Mouse (Mus musculus): ENCODE measurements around the gene Mmp23. TPM values are rescaled to one million over a fixed set of nuclear protein-coding genes. Genes with fewer than 3 reads are reported as not detected.
"Not testable (repeated sequence)": the region's sequence is repeated elsewhere in the genome, so short reads cannot be mapped to it uniquely, and the experiment has no call there.

Mmp23 gene
- total RNA-seq, 2 experiments from 2014 or later = 32.3 to 33.1 TPM

GRCm38 (mm10) chr4:155654456-155655298 lies 1.5 kb upstream of the Mmp23 start:
- DNase-seq = peak; percentile 71

- DNase-seq = no peak
Observed at GRCm38 (mm10) chr4:155654183-155654455, 935 bp upstream of the Mmp23 start.

DNA sequence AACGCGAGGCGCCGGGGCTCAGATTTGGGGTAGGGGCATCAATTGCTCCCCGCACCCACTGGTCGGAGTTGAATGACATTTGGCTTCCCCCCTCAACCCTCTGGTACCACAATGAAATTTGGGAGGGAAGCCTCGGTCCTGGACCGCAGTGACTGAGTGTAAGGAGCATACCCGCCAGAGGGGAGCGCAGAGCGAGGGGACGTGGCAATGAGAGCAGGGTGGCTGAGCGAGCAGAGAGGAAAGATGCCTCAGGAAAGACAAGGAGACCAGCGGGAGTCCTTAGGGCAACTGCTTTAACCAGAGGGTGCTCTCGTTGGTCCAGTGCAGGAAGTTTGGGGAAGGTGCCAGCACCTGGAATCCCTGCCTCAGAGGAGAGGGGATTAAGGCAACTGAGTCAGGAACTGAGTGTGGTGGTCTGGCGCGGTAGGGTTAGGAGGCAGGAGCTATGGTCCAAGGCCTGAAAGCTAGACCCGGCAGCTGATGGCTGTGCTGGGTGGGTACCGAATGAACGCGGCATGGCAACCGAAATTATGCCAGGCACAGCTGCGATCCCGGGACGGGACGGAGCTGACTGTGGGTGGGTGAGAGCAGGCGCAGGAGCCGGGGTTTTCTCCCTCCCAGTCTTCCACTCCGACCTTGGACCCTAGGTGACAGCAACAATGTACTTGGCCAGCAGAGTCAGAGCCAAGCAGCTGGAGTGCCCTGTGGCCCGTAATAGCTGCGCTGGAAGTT lies 433 bp upstream of the Mmp23 start:
- peak; percentile 62 for DNase-seq

- DNase-seq = no peak
Observed at GRCm38 (mm10) chr4:155652283-155653085, 700 bp downstream of the Mmp23 start.

DNA sequence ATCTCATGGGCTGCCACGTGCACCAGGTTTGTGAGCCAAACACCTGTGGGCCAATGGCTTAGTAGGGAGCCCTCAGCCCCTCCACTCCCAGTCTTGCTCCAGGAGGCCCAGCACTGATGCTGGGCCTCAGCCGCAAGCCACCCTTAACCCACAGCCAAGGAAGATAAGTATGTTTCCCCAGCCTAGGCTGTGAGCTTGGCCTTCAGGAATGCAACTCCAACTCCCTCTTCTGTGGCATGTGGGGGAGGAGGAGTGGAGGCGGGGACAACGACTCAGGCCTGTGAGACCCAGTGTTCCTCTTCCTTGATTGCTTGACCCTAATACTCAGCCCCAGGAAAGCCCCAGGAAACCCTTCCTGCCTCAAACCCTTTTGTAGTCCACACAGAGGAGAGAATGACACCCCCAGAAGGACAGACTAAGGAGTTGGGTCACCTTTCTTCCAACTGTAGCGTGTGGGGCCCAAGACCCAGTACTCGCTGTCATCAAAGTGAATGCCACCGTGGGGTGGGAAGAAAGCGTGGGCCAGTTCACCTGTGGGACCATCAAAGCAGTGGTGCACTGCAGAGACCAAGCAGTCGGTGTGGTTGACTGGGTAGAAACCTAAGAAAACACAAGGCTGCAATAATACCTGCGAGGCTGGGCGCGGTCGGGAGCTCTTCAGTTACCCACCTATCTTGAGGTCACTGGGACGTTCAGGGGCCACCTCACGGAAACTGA lies 1.5 kb downstream of the Mmp23 start:
- DNase-seq = peak; percentile 74

DNA sequence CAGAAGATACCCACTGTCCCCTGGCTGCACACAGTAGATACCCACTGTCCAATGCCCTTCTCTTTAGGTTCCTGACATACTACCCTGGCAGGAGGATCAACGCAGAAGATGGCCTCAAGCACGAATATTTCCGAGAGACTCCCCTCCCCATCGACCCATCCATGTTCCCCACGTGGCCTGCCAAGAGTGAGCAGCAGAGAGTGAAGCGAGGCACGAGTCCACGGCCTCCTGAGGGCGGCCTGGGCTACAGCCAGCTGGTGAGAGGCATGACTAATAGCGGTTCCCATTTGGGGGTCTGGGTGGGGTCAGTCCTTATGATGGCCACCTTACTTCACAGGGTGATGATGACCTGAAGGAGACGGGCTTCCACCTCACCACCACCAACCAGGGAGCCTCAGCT lies 3.8 kb downstream of the Mmp23 start:
- no peak for DNase-seq

- no peak for DNase-seq
Observed at GRCm38 (mm10) chr4:155645721-155646120, 7.5 kb downstream of the Mmp23 start.

- not testable (repeated sequence) for DNase-seq
Observed at GRCm38 (mm10) chr4:155645308-155645707, 7.9 kb downstream of the Mmp23 start, which contains the start of gene Gm10563. Gm10563 (minus strand) TSS chr4:155645408.

- no peak for DNase-seq
Observed at GRCm38 (mm10) chr4:155643531-155643930, 9.7 kb downstream of the Mmp23 start.

GRCm38 (mm10) chr4:155635766-155636499 lies 17.3 kb downstream of the Mmp23 start:
- DNase-seq = no peak

DNA sequence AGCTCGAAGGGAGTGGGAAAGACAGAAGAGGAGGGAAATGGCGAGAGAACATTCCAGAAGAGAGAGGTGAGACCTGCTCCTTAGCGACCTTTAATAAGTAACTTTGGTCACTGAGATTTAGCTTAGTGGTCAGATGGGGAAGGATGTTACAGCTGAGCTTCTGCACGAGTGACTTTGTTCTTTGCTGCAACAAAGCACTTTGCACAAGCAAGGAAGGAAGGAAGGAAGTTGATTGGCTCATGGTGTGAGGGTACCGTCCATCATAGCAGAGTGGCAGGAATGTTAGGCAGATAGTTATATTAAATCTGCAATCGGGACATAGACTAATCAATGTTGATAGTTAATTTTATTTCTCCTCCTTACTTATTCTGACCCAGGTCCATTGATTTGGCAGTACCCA lies 22.9 kb downstream of the Mmp23 start:
- DNase-seq = no peak

- peak; percentile 96 for DNase-seq
Observed at GRCm38 (mm10) chr4:155624338-155625291, 28.6 kb downstream of the Mmp23 start, which contains the start of gene Cdk11b. Cdk11b (plus strand) TSS chr4:155624854.

DNA sequence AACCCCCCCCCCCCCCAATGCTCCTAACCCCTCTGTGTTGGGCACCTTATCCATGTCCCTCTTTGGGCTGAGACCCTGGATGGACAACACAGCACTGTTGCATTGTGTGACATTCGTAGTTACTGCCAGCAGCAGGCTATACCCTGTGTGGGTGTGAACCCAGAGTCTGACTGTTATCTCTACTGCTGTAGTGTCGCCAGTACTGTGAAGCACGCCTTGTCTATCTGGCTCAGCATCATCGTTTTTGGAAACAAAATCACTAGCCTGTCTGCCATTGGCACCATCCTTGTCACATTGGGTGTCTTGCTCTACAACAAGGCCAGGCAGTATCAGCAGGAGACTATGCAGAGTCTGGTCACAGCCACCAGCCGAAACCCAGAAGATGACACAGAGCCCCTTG lies 34.9 kb downstream of the Mmp23 start:
- DNase-seq = no peak

GRCm38 (mm10) chr4:155613264-155613663 lies 39.9 kb downstream of the Mmp23 start:
- no peak for DNase-seq

DNA sequence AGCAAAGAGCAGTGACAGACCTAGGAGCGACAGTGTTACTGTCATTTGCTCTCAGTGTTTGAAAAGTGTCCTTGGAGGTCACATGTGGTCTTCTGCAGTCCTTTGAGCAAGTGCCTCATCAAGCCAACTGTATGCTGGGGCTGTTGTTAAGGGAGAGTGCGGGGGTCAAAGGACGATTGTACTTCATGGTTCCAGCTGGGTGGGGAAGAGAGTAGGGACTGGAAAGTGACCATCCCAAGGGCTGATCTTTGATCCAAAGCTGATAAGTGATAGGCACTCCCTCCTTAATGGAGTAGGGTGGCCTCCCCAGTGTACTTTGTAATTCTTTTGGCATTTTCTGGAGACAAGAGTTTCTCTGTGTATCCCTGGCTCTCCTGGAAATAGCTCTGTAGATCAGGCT lies 41.3 kb downstream of the Mmp23 start:
- DNase-seq = no peak

DNA sequence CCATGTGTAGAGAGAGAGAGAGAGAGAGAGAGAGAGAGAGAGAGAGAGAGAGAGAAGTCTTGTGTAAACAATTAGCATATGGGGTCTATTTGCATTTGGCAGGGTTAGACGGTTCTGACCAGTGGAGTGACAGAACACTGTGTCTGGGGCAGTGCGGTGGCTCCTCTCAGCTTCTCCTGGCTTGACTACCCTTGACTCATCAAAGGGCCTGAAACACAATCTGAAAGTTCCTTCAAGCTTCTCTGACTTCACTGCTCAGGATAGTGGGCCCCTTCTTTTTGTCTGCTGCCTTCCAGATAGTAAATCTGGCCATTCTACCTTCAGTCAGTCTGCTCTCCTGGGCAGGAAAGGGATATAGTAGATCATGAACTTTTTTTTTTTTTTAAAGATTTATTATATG lies 46.4 kb downstream of the Mmp23 start:
- no peak for DNase-seq

DNA sequence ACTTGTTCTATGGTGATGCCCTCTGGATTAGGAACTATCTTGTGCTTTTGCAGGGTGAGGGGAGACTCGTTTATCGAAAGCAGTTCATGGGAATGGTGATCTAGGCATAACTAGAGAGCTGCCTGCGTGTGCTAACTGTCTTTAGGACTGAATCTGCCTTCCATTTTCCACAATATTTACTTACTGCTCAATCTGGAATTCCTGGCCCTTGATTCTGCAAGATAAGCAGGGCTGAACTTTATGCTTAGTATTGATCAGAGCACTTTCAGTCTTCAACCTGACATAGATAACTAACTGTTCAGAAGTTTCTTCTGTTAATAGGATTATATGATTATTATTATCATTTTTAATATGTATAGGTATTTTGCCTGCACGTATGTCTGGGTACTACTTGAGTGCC lies 48.1 kb downstream of the Mmp23 start:
- no peak for DNase-seq

- DNase-seq = no peak
Observed at GRCm38 (mm10) chr4:155603801-155604200, 49.4 kb downstream of the Mmp23 start.

- no peak for DNase-seq
Observed at GRCm38 (mm10) chr4:155602753-155603152, 50.4 kb downstream of the Mmp23 start.

DNA sequence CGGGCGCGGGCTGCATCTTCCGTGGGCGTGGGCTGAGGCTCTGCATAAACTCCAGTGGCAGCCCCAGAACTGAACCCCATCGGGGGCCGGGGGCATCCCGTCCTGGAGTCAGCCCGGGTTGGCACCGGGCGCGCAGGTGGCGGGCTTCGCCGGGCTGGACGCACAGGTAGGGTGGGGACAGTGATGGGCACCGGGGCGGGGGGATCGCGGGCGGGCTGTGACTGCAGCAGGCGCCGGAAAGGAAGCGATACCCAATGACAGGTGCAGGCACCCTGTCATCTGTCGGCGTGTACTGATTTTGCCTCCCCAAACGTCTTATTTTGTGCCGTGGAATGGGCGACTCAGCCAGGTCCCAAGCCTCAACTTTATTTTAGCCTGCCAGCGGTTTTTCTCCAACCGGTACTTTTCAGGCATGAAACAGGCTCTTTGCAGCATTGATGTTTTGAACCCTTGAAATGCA lies 51.2 kb downstream of the Mmp23 start:
- DNase-seq = no peak
